Comparison of ENCODE assay signal across 8 mouse cellular contexts in the genomic region with DNA sequence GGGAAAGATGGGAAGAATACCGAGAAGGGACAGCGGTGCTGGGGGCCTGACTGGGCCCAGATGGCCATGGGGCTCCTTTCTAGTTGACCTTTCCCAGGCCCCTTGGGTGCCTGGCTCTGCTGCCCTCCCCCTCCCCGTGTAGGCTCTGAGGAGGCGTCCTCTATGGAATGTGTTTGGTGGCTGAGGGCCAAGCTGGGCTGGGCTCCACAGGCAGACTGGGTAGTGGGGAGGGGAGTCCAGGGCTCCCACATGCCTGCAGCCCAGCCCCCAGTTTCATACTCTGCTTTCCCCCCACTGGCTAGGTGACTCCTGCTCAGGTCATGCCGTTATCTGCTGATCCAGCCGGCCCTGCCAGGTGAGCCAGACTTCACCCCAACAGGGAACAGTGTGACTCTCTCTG. TPM values are rescaled to one million over a fixed set of nuclear protein-coding genes. Genes with fewer than 3 reads are reported as not detected.
DNase-seq lines count a peak whose midpoint lies in the region; ATAC-seq and TF ChIP-seq lines count a peak whose summit lies in the region.

No protein-coding gene starts in this region.

- peak overlapping the region; percentile 95 for H3K27ac ChIP-seq in heart, embryonic 13.5 days (replicated peaks)
- H3K27ac ChIP-seq in kidney, postnatal 0 days, result peak overlapping the region; percentile 98

- DNase-seq in ovary, adult 18-20 months (ENCODE audit: low spot score), result peak; percentile 76
- no peak for DNase-seq in ovary, postnatal 10 days (ENCODE audit: low spot score)
- DNase-seq in kidney, postnatal 0 days (ENCODE audit: low spot score), result peak; percentile 64
- DNase-seq in lung, adult 2 months, result peak; percentile 68
- peak; percentile 63 for DNase-seq in right cerebral cortex, postnatal 14 days
- no peak for DNase-seq in cerebellum, adult 11-12 months
- DNase-seq in thymus, adult 18-20 months, result no peak

- peaks cover 74% of the 10 kb centered on the region for H3K4me1 ChIP-seq in heart, embryonic 13.5 days
- H3K4me1 ChIP-seq in kidney, postnatal 0 days (replicated peaks; ENCODE audit: insufficient read depth, low read length), result peaks cover 32% of the 10 kb centered on the region
- H3K4me1 ChIP-seq in lung, adult 2 months (ENCODE audit: control insufficient read depth, insufficient read depth, low read length), result peaks cover 4% of the 10 kb centered on the region; the same call in 1 of the 2 replicates

- peaks cover 31% of the 10 kb centered on the region for H3K36me3 ChIP-seq in heart, embryonic 13.5 days
- H3K36me3 ChIP-seq in kidney, postnatal 0 days (ENCODE audit: insufficient read depth, low read length), result peaks cover 12% of the 10 kb centered on the region; the same call in 1 of the 2 replicates

- H3K27me3 ChIP-seq in heart, embryonic 13.5 days (replicated peaks), result no peaks in the 10 kb centered on the region
- no peaks in the 10 kb centered on the region for H3K27me3 ChIP-seq in kidney, postnatal 0 days (ENCODE audit: insufficient read depth, low read length)

- H3K4me3 ChIP-seq in heart, embryonic 13.5 days, result peak overlapping the region; percentile 63
- H3K4me3 ChIP-seq in kidney, postnatal 0 days (replicated peaks; ENCODE audit: low read depth, low read length), result no peak overlapping the region
- H3K4me3 ChIP-seq in lung, adult 2 months (replicated peaks; ENCODE audit: extremely low read depth, low read depth, low read length), result no peak overlapping the region

- ATAC-seq in heart, embryonic 13.5 days (ENCODE audit: extremely low read depth, insufficient number of reproducible peaks, low FRiP score, low TSS enrichment), result peak; percentile 60
- ATAC-seq in kidney, postnatal 0 days (replicated peaks; ENCODE audit: low FRiP score, low read depth), result no peak

- H3K4me2 ChIP-seq in heart, embryonic 13.5 days, result peak overlapping the region; percentile 85
- peak overlapping the region; percentile 25; the same call in 1 of the 2 replicates for H3K4me2 ChIP-seq in kidney, postnatal 0 days (ENCODE audit: low read length)

- 4% methylated on average over 5 of the region's 6 CpGs for WGBS in heart, embryonic 13.5 days
- WGBS in kidney, postnatal 0 days, result 24% methylated on average over 4 of the region's 6 CpGs
- WGBS in lung, adult 2 months, result 39% methylated on average over 6 of the region's 6 CpGs

- no peaks in the 10 kb centered on the region for H3K9me3 ChIP-seq in heart, embryonic 13.5 days
- no peaks in the 10 kb centered on the region for H3K9me3 ChIP-seq in kidney, postnatal 0 days (replicated peaks; ENCODE audit: low read length)

- no peak for TF ChIP-seq POLR2A in lung, adult 2 months (IDR thresholded peaks at IDR 0.05; ENCODE audit: borderline replicate concordance, extremely low read depth, low read depth, low read length)

- no peak for TF ChIP-seq CTCF in kidney, postnatal 0 days (IDR thresholded peaks at IDR 0.05; ENCODE audit: low read depth)
- TF ChIP-seq CTCF in lung, adult 2 months (IDR thresholded peaks at IDR 0.05; ENCODE audit: insufficient read depth, low read length), result no peak

- peak overlapping the region; percentile 89 for H3K9ac ChIP-seq in heart, embryonic 13.5 days
- peak overlapping the region; percentile 40; the same call in 1 of the 2 replicates for H3K9ac ChIP-seq in kidney, postnatal 0 days (ENCODE audit: low read depth, low read length)

RNA-seq across cellular contexts. Expression of gene Plxnb1, which starts 3.8 kb away (rescaled TPM):
- 7.1 and 8.2 TPM in 2 replicates for polyA plus RNA-seq in heart, embryonic 13.5 days (2015; fragmentation: Nextera tagmentation; extraction: Ambion mirVana)
- polyA plus RNA-seq in kidney, postnatal 0 days (2015; fragmentation: Nextera tagmentation; extraction: Ambion mirVana), result 8.4 and 9.6 TPM in 2 replicates
- 54.1 and 61.4 TPM in 2 replicates for polyA plus RNA-seq in lung, adult 2 months (2012; rRNA removed)

RNA-seq across cellular contexts. Expression of gene Tma7, which starts 16.6 kb away (rescaled TPM):
- 568 and 620 TPM in 2 replicates for polyA plus RNA-seq in heart, embryonic 13.5 days (2015; fragmentation: Nextera tagmentation; extraction: Ambion mirVana)
- 635 and 680 TPM in 2 replicates for polyA plus RNA-seq in kidney, postnatal 0 days (2015; fragmentation: Nextera tagmentation; extraction: Ambion mirVana)
- 13.4 and 19.0 TPM in 2 replicates for polyA plus RNA-seq in lung, adult 2 months (2012; rRNA removed)

RNA-seq across cellular contexts. Expression of gene Ccdc51, which starts 16.7 kb away (rescaled TPM):
- polyA plus RNA-seq in heart, embryonic 13.5 days (2015; fragmentation: Nextera tagmentation; extraction: Ambion mirVana), result 12.4 and 16.7 TPM in 2 replicates
- polyA plus RNA-seq in kidney, postnatal 0 days (2015; fragmentation: Nextera tagmentation; extraction: Ambion mirVana), result 12.9 and 13.8 TPM in 2 replicates
- 3.5 and 3.7 TPM in 2 replicates for polyA plus RNA-seq in lung, adult 2 months (2012; rRNA removed)

RNA-seq across cellular contexts. Expression of gene Atrip, which starts 25.0 kb away (rescaled TPM):
- 16.6 and 18.0 TPM in 2 replicates for polyA plus RNA-seq in heart, embryonic 13.5 days (2015; fragmentation: Nextera tagmentation; extraction: Ambion mirVana)
- polyA plus RNA-seq in kidney, postnatal 0 days (2015; fragmentation: Nextera tagmentation; extraction: Ambion mirVana), result 18.8 and 20.9 TPM in 2 replicates
- 18.8 and 21.9 TPM in 2 replicates for polyA plus RNA-seq in lung, adult 2 months (2012; rRNA removed)

RNA-seq across cellular contexts. Expression of gene Trex1, which starts 39.4 kb away (rescaled TPM):
- 7.7 and 10.9 TPM in 2 replicates for polyA plus RNA-seq in heart, embryonic 13.5 days (2015; fragmentation: Nextera tagmentation; extraction: Ambion mirVana)
- polyA plus RNA-seq in kidney, postnatal 0 days (2015; fragmentation: Nextera tagmentation; extraction: Ambion mirVana), result 14.3 and 15.2 TPM in 2 replicates
- 83.7 and 86.9 TPM in 2 replicates for polyA plus RNA-seq in lung, adult 2 months (2012; rRNA removed)

Comparison
In these comparisons a context has a peak if more than half of its experiments do, and no peak if none do; other contexts are left out.
1. DNase-seq: peak in ovary, adult 18-20 months (single experiment), kidney, postnatal 0 days (single experiment), lung, adult 2 months (single experiment) and right cerebral cortex, postnatal 14 days (single experiment); none in ovary, postnatal 10 days (single experiment), cerebellum, adult 11-12 months (single experiment) and thymus, adult 18-20 months (0 of 2).
2. RNA of gene Tma7, which starts 16.6 kb away (polyA plus RNA-seq): 635 to 680 TPM in kidney, postnatal 0 days and 568 to 620 TPM in heart, embryonic 13.5 days; 13.4 to 19.0 TPM in lung, adult 2 months; every median in the first group is over 10 times any median in the second.